Mouse (Mus musculus): ENCODE measurements around the gene Cd37. TPM values are rescaled to one million over a fixed set of nuclear protein-coding genes. Genes with fewer than 3 reads are reported as not detected.
"Not testable (repeated sequence)": the region's sequence is repeated elsewhere in the genome, so short reads cannot be mapped to it uniquely, and the experiment has no call there.

Cd37 gene
- 1 to 10 TPM; 4.5 to 4.8 TPM for total RNA-seq (2021)
- long read RNA-seq, partial matches to known transcripts, result 3 of 5 reads
- long read RNA-seq, other reads (novel, unspliced or antisense), result 1 of 5 reads

- no peak for DNase-seq (ENCODE audit: low spot score in 2 of 2)
Observed at GRCm38 (mm10) chr7:45238723-45239496, at the start of gene Cd37. Gene Cd37, minus strand, starts transcription at chr7:45239115.

- no peak for DNase-seq (ENCODE audit: low spot score in 2 of 2)
Observed at GRCm38 (mm10) chr7:45286486-45286885, 47.6 kb upstream of the Cd37 start.

- peak; percentile 64 to 77 for DNase-seq (ENCODE audit: low spot score in 2 of 2)
Observed at GRCm38 (mm10) chr7:45277136-45277760, 38.3 kb upstream of the Cd37 start, which contains the start of gene Slc6a21. Gene Slc6a21, plus strand, starts transcription at chr7:45277513.

DNA sequence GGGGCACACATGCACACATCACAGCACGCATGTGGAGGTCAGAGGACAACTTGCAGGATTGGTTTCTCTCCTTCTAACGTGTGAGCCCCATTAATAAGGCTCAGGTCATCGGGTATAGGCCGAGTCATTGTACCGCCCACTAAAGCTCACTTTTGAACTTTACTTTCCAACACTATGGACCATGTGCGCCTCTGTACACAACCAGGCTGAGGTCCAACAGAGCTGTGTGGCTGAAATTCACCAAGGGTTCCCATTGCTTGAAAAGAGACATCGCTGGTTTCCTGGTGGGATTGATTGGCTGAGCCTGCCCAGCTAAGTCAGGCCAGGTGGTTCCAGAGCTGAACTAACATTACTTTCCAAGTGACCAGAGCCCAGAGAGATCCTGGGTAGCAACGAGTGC lies 34.8 kb upstream of the Cd37 start:
- no peak for DNase-seq (ENCODE audit: low spot score in 2 of 2)

GRCm38 (mm10) chr7:45272786-45273412 lies 34.0 kb upstream of the Cd37 start:
- no peak for DNase-seq (ENCODE audit: low spot score in 2 of 2)

GRCm38 (mm10) chr7:45265518-45265917 lies 26.6 kb upstream of the Cd37 start:
- no peak for DNase-seq (ENCODE audit: low spot score in 2 of 2)

GRCm38 (mm10) chr7:45264348-45264747 lies 25.4 kb upstream of the Cd37 start:
- DNase-seq (ENCODE audit: low spot score in 2 of 2), result no peak

- no peak for DNase-seq (ENCODE audit: low spot score in 2 of 2)
Observed at GRCm38 (mm10) chr7:45263006-45263607, 24.2 kb upstream of the Cd37 start.

GRCm38 (mm10) chr7:45262266-45262665 lies 23.4 kb upstream of the Cd37 start:
- DNase-seq (ENCODE audit: low spot score in 2 of 2), result no peak

DNA sequence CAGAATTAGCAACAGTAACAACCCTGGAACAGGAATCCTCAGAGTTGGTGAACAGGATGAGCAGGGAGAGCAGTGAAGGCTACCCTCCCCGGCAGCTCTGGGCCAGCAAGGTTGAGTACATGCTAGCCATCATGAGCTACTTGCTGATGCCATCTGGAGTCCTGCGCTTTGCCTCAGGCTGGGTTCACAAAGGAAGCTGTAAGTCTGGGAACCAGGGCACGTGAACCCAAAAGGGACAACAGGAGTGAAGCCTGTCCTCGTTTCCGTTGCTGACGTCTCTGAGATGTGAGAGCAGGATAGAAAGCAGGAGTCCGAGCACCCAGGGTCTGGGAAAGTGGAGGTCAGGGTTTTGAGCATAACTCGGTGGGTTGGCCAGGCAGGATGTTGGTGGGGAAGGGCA lies 20.4 kb upstream of the Cd37 start:
- DNase-seq (ENCODE audit: low spot score in 2 of 2), result no peak

DNA sequence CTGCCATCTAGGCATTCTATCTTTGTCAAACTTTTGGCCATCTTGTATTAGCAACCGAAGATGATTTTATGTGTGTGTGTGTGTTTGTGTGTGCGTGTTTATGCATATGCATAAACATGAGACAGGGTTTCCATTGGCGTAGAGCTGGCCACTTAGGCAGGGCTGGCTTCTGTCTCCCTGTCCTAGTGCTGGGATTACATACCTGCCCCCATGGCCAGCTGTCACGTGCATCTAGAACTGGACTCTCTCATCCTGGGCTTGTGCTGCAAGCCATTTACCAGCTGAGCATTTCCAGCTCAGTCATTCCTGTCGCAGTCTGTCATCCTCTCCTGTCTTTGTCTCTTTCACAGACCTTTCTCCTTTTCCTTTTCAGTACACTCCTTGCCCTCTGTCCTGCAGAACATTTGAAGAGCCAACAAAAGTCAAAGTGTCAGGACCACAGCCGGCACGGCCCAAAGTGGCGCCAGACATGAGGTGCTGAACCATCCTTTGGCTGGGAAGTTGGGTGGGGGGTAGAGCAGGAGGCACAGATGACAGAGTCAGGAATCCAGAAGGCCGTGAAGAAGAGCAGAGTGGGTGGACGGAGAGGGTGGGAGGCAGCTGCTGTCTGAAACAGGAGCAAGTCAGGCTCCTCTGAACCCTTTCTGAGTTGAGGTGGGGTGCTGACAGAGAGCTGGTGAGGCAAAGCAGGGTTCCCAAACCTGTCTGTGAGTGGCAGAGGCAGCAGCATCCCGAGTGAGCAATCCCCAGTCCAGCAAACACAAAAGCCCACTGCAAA lies 18.3 kb upstream of the Cd37 start:
- DNase-seq (ENCODE audit: low spot score in 2 of 2), result peak; percentile 55 to 68

GRCm38 (mm10) chr7:45255822-45256221 lies 16.9 kb upstream of the Cd37 start:
- DNase-seq (ENCODE audit: low spot score in 2 of 2), result not testable (repeated sequence)

DNA sequence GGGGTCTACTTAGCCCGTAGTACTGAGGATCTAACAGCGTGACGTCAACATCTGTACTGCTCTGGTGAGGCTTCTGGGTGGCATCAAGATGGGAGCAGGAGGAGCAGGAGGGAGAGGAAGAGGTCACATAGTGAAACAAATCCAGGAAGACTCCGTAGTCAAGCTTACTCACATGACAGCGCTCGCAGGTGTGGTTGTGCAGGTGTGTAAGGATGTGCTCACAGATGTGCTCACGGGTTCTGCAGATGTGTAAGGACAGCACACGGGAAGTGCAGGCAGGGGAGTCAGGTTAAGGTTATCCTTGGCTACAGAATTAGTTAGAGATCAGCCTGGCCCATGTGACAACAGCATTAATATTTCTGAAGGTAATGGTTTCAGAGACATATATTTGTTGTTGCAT lies 14.9 kb upstream of the Cd37 start:
- DNase-seq (ENCODE audit: low spot score in 2 of 2), result no peak

DNA sequence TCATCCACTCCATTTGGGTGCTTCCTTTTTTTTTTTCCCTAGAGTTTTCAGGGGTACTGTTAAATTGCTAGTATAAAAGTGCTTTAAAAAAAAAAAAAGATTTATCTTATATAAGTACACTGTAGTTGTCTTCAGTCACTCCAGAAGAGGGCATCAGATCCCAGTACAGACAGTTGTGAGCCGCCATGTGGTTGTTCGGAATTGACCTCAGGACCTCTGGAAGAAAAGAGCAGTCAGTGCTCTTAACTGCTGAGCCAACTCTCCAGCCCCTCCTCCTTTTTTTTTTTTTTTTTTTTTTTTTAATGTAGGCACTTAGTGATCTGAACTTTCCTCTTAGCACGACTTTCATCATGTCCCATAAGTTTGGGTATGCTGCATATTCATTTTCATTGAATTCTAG lies 8.8 kb upstream of the Cd37 start:
- DNase-seq (ENCODE audit: low spot score in 2 of 2), result no peak

DNA sequence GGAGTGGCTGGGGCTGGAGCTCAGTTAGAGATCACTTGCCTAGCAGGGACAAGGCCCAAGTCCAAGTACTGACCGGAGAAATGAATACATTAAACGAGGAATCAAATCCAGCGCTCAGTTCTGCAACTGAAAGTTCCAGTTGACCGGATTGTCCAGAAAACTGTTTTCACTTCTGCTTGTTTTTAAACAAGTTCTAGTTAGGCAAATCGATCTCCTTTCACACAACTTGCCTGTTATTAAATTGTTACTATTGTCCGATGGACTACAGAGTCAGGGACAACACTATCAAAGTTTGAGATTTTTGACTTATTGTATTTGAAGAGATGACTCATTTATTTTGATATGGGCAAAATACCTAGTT lies 2.5 kb upstream of the Cd37 start:
- DNase-seq (ENCODE audit: low spot score in 2 of 2), result no peak

DNA sequence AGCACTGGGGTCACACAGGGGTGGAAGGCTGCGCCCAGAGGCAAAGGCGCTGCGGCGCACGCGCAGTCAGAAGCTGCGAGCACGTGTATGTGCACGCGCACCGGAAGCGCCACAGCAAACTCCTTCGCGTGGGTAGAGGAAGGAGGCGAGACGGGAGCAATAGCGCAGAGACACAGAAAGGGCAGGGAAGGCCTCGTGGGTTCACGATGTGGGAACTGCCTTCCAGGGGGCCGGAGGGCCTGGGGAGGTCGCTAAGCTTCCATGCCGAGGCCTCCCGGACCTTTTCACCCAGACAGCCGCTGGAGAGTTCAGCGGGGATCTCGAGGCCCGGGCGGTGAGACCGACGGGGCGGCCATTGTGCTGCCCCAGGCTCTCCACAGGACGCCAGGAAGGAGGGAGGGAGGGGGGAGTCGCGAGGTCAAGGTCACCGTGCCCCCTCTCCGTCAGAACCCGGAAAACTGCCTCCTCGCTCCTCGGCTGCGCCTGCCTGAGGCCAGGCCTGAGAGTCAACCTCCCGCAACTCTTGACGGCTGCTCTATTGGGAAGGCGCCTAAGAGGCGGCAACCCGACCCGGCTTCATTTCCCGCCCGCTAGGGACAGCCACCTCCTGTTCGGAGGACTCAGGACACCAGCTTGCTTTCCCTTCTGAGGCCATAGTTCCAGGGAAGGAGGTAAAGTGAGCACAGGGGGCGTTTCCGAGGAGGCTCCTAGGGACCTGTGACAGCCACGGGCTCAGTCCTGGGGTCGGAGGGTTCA lies 1.9 kb upstream of the Cd37 start, which contains the start of gene Slc6a16:
Gene Slc6a16 (plus strand): TSS at position 453 of the 756 bp plus-strand sequence.
- DNase-seq (ENCODE audit: low spot score in 2 of 2), result peak; percentile 46 to 62

DNA sequence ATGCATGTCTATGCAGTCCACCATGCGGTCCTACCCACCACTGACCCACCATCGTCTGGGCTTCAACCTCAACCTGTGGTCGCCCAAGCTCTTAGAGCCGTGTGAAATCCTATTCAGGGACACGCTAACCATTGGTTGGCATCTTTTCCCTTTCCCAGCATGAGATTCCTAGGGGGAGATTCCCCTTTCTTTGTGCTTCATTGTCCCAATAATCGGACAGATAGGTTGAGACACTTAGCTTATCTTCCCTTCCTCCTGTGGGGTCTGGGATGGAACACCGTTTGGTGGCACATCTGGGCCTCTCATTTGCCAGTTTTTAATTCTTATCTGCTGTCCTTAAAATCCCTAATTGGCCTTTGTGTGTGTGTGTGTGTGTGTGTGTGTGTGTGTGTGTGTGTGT lies 1.2 kb upstream of the Cd37 start:
- DNase-seq (ENCODE audit: low spot score in 2 of 2), result no peak

DNA sequence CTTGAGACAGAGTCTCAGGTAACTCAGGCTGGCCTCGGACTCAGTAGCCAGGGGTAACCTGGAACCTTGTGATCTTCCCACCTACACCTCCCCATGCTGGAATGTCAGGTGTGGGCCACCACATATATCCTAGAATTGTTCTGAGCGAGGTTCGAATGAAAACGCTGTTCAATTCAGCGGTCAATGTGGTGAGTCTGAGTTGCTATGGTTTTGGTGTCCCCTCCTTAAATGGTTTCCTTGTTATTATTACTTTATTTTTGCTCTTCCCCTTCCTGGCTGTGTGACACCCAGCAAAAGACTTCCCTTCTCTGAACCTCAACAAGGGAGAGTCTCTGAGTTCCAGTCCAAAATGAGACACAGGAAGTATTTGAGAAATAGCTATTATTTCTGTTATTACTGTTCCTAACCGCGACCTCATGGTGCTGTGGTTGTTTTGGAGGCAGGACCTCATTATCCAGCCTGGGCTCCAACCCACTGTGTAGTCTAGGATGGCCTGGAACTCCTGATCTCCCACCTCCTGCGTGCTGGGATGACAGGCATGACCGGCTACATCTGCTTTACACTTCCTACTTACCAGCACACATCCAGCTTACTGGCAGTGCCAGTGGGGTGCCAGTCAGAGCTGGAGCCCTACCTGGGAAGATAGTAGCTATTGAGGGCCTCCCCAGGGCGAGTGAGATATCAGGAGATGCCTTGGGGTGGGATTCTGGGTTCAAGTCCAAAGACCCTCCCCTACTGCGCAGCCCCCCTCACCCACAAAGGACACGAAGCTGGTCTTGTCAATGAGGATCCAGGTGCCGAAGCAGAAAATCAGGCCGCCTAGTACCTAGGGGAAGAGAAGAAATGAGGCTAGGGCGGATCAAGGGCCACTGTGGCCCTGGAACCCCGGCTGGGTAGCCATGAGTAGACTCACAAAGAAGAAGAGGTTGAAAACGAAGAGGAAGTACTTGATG lies 892 bp downstream of the Cd37 start:
- DNase-seq (ENCODE audit: low spot score in 2 of 2), result no peak

GRCm38 (mm10) chr7:45235656-45236180 lies 3.2 kb downstream of the Cd37 start:
- DNase-seq (ENCODE audit: low spot score in 2 of 2), result no peak

Data from layer of hippocampus, adult 18-20 months (tissue).